Mouse (Mus musculus) ZHBTc4 (cell line): Measurements from ENCODE around the gene Gm14444.
"Not testable (repeated sequence)": the region's sequence is repeated elsewhere in the genome, so short reads cannot be mapped to it uniquely, and the experiment has no call there.

ENCODE experiments used
- DNase-seq: peaks from one replicate; pipeline ENCODE4 v3.0.0-alpha.2; 2011; ENCODE audit warnings: low read depth, low spot score

Gene Gm14444

DNA sequence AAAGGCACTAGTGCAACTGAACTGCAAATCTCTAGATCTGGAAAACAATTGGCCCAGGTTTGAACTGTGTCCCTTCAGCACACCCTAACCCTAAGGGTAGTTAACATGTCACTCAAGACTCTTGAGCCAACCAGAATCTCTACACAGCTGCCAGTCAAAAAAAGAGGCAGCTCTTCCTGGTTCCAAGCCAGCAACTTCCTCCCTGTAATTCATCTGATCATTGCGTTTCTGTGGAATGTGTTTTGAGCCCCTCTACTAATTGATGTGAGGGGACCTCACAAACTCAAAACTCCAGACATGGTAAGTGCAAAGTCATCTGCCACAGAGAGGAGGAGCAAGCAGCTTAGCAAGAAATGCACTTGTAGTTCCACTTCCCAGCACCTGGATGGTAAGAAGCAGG is at the start of gene Gm14444:
Gene Gm14444, plus strand, starts transcription at position 220 of the 400 bp plus-strand sequence.
- DNase-seq = peak; percentile 59

DNA sequence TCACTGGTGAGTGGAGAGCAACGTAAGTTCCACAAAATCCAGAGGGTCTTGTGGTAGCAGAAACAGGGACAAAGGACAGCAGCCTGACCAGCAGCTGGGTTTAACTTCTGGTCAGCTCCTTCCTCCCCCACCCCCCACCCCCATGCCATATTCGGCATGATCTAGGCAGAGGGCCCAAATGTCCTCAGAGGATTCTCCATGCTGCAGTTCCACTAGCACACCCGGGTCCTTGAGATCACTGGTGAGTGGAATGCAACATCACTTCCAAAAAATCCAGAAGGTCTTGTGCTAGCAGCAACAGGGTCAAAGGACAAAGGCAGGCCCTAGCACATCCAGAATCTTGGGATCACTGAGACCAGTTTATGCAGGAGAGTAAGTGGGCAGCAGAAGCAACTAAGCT is 44.6 kb upstream of the Gm14444 start:
- not testable (repeated sequence) for DNase-seq

DNA sequence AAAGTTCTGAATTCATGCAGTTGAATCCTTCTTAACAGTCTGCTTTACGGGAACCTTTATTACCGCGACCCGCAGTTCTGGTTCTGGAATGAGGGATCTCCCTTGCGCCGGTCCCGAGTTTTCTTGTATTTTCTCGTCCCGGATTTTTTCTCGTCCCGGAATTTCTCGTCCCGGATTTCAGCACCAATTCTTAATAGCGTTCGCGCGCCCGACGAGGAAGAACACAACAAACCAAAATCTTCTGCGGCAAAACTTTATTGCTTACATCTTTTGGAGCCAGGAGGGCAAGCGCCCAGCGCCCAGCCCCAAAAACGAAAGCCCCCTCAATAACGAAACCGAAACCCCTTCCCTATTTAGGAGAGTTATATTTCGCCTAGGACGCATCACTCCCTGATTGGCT is 34.2 kb downstream of the Gm14444 start:
- DNase-seq = not testable (repeated sequence)

DNA sequence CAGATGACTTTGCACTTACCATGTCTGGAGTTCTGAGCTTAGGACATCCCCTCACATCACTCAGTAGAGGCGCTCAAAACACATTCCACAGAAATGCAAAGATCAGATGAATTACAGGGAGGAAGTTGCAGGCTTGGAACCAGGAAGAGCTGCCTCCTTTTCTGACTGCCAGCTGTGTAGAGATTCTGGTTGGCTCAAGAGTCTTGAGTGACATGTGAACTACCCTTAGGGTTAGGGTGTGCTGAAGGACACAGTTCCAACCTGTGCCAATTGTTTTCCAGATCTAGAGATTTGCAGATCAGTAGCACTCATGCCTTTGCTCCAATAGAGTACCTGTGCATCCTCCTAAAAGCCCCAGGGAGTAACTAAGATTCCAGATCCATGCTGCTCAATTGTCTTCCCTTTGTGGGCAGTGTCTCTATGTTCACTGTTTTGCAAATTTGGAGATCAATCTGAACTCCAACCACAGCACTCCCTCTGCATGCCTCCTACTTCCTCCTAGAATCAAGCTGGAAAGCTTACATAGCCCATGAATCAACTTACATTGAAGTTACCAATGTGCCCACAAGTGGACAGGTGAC is 57.7 kb downstream of the Gm14444 start, which contains the start of gene Gm14393:
Gene Gm14393, minus strand, starts transcription at position 101 of the 581 bp plus-strand sequence.
- DNase-seq = peak; percentile 94
